Mouse (Mus musculus) adrenal gland (tissue): ENCODE results near the gene Stxbp6.

Source experiments
- intact Hi-C: fragments of 180-260 bp; cut with DNase I; formaldehyde crosslinking; loops from one replicate; pipeline ENCODE4 v1.15.1; 2025

Stxbp6 gene

DNA sequence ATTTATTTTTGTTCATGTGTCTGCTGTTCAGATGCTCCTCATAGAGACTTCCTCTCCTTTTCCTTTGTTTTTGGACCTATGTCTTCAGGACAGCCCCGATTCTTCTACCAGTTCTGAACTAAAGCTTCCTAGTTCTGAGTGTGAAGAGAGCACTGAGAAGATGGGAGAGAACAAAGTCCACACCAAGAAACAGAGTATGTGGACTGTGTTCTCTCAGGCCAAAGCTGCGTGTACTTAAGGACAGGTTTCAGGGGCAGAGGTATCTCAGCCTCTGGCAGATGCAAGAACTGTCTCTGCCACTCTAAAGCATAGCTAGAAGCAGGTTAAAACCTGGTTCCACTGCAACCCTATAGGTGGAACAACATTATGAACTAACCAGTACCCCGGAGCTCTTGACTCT lies 151.2 kb downstream of the Stxbp6 start:
- intact Hi-C loops, result no loop called here

DNA sequence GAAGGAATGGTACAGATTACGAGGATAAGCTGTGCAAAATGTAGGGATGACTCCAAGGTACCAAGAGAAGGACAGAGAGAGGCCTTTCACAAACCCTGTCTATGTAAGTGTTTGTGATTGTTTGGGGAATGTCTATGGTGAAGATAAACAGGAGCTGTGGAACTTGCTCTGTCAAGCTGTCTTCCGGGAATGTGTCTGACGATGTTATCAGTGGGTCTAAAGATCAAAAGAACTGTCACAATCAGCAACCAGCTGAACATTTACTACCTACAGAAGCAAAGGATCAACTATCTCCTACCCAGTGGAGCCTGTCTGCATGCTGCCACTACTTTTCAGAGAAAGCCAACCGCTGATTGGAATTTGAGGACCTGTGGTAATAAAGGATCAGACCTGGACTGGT lies 152.3 kb downstream of the Stxbp6 start:
- intact Hi-C loops, result no loop called here

DNA sequence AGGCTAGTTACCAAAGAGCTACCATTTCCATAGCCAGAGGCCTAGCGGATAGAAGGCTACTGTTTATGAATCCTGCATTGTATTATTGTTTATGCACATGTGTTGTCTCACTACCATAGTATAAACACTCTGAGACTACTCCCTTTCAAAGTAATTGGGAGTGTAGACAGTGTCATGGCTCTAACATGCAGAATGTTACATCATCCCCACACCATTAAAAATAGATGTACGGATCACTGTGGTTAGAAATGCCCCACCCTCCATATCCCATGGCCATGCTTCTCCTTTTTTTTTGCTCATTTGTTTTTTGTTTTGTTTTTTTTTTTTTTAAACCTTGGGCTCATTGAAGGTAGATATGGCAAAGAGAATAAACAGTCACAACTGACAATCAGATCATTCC lies 154.9 kb downstream of the Stxbp6 start:
- intact Hi-C loops, result no loop called here

DNA sequence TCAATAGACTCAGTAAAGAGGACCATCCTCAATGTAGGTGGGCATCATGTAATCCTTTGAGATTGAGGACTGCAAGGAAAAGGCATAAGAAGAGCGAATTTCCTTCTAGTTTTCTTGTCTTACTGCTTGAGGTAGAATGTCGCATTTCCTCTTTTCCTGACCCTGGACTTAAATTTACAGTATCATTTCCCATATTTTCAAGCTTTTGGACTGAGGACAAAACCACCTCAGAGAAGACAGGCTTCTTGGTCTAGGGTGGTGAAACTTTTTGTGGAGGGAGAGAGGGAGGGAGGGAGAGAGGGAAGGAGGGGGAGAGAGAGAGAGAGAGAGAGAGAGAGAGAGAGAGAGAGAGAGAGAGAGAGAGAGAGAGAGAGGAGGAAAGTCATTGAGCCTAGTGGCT lies 155.6 kb downstream of the Stxbp6 start:
- intact Hi-C loops, result no loop called here

DNA sequence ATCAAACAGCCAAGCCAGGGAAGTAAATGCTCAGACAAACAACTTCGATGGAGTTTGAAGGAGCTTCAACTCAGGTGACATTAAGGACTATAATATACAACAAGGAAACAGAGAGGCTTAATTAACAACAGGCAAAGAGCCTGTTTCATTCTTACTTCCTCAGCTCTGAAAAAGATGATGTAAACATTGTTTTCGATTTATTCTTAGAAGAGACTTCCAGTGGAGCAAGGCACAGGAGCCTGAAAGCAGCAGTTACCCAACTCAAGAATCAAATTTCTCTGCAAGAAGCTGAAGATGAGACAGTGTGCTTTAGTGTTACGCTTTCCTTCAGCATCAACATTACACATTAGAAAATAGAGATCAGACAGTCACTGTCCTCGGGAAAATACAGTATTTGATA lies 160.7 kb downstream of the Stxbp6 start:
- intact Hi-C loops, result no loop called here

DNA sequence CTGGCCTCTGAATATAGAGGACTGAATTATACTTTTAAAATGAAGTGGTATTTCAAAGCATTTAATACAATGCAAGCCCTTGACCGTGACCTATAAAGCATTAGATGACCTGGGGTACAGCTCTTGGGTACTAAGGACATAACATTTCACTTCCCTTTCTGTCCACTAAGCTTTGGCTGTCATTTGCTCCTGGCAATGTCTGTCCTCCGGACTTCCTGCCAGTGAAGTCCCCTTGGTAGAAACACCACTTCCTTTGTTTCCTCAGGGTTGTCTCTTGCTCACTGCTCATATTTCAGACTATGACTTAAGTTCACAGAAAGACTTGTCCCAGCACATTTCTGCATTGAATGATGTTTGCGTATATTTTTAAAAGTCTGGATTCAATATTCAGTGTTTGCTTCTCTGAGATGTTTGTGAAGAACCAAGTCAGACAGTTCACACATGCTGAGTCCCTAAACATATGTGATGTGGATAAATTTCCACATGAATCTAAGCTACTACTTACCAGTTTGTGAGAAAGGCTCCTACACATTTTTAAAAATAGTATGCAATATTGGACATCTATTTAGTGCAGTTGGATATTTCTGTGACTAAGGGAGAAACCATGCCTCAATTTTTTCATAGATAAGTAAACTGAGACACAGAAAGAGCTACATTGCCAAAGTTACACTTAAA lies 166.3 kb downstream of the Stxbp6 start:
- intact Hi-C loops, result no loop called here

DNA sequence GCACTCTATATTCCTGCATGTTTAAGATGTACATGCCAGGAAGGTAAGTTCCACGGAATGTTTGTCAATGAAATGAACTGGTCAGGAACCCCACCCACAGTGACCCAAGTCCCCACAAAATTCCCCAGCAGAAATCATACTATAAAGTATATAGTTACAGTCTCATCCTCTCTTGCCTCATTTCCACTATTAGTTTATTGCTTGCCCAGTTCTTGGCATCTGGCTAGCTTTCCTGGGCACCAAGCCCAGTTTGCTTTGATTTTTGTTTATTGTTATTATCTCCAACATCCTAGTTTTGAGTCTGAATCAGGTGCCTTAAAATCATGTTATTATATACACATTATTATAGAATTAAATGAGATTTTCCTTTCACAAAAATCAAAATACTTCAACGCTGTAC lies 168.5 kb downstream of the Stxbp6 start:
- intact Hi-C loops, result no loop called here

DNA sequence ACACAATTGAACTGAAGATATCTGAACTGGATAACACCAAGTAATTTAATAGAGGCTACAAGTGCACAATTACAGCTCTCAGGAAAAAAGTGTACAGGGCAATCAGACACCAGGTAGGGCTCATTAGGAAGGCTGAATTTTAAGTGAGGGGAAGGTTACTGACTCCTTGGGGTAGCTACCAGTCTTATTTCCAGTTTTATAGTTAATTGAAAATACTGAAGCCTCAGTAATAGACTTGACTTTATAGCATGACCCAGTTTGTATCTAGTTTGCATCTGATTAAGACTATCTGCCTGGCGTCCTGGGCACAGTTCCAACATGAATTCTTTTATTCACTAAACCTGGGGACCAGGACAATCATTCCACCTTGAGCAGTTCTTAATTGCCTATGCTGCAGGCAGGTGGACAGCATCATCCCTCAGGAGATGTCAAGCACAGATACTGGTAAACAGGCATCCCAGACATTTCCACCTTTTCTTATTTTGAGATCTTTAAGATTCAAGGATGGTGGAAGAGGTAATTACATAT lies 171.2 kb downstream of the Stxbp6 start:
- intact Hi-C loops, result no loop called here

DNA sequence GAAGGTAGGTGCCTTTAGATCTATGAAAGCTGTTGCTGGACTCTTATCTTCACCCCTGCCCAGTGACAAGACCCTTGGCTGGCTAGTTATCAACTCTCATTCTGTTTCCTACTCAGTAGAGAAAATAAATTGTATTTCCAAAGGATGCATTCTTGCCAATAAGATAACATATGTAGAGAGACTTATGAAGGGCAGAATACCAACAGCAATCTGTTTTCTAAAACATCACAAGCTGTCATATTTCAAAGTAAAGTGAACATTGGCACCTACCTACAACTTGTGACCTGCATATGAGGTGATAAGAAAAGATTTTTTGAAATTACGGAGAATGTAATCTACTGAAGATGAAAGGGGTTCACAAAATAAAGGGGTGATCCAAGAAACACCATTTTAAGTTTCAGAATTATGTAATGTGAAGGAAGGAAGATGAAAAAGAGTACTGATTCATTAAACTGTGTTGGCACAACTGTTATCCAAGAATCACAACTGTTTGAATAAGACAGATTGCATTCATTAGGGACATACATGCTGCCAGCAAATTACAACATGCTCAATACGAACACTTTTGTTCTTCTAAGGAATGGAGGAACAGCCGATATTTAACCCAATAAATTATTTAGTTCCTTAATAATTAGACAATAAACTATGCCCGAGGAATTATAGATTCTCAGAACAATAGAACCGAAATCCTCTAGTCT lies 175.2 kb downstream of the Stxbp6 start:
- intact Hi-C loops, result no loop called here

DNA sequence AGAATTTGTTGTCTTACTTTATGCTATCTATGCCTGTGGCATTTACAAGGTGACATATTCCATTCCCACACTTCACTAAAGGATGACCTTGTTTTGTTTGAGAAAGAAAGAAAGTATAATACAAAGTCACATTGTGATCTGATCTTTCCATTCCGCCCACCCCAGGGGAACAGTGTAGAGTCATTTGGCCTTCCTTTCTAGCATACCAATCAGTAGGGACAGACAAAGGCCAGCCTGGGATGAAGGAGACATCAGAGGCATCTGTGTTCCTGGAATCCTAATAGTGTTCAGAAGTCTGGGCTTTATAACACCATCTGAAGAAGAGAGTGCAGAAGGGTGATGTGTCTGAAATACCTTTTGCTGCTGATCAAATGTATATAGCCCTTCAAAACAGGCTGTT lies 178.0 kb downstream of the Stxbp6 start:
- intact Hi-C loops, result no loop called here

DNA sequence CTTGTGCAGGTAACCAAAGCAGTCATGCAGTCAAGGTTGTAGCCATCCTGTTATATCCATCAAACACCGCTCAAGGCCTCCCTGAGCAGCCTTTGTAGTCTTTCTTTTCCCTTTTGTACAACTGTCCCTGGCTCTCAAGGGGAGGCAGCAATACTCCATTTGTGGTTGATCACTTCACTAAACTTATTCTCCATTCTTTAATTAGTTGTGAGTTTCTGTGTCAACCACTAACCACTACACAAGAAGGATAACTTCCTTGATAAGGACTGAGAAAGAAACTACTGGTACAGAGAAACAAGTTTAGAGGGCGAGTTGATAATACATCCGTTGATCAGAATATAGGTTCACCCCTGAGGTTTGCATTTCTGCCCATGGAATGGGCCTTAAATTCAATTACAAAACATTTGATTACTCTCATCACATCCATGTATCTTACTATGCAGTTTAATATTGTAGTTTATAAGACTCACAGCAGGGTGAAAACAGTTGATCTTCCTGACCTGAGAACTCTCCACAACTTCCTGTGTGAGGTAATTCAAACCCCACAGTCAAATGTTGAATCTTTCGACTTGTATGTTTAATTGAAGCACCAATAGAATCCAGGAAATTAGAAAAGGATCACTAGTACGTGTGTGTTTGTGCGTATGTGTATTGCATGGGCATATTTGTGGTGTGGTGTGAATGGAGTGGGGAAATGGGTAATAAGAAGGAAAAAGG lies 184.7 kb downstream of the Stxbp6 start:
- intact Hi-C loops, result no loop called here

DNA sequence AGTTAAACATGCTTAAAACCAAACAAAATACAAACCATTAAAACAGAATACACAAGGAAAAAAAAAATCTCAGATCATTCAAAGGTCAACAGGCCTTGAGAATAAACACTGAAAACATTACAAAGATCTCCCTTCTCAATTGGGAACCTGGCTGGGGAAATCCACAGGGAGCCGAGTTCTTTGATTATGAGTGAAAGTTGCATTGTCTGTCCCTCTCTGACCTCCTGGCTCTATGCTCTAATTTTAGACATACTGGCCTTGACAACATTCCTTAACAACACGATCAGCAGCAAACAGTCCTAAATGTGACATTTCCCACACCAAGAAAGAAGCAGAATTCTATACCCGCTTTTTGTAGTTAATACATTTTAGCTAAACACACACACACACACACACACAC lies 187.7 kb downstream of the Stxbp6 start:
- intact Hi-C loops, result no loop called here

DNA sequence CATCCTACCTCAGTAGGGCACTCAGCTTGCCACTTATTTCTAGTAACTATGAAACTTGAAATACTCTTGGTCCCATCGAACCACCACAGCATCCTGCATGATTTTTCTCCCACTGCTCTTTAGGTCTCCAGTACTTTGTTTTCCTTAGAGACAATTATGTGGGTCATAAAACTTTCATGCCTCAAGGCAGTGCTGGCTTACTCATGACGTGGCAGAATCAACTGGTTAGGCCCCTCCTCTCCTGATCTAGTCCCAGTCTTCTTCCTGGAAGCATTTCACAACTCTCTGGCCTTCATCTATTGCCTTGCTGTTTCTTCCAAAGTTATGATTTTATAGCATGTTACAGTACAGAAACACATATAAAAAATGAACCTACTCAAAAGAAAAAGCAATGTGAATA lies 201.8 kb downstream of the Stxbp6 start:
- intact Hi-C loops, result no loop called here

DNA sequence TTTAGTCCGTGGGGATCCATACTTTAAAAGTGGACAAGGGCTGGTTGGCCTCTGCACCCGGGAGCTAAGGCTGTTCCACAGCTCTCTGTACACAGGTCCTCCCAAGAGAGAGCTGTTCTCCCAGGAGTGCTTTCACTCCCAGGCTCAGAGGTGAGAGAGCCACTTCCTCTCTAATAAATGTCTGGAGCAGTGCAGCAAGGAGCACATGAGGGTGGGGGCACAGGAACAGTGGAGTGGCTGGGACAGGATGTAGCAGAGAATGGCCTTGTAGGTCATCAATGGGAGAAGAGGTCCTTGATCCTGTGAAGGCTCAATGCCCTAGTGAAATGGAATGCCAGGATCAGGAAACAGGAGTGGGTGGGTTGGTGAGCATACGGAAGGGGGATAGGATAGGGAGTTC lies 209.1 kb downstream of the Stxbp6 start:
- intact Hi-C loops, result no loop called here

DNA sequence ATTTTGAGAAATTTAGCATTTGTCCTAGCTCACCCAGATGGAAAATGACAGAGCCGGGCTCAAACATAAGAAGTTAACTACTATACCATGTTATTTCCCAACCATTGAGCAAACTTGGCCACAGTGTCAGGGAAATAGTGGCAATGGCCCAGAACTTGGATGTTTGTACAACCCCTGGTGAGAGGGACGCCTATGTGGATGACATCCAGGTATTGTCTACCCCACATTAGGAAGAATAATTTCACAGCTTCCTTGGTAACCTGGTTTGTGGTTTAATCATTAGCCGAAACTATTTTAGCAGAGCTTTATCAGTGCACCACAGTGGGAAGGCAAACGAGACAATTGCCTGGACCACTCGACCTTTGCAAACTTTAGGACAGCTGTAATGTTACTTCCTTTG lies 215.1 kb downstream of the Stxbp6 start:
- intact Hi-C loops, result no loop called here

DNA sequence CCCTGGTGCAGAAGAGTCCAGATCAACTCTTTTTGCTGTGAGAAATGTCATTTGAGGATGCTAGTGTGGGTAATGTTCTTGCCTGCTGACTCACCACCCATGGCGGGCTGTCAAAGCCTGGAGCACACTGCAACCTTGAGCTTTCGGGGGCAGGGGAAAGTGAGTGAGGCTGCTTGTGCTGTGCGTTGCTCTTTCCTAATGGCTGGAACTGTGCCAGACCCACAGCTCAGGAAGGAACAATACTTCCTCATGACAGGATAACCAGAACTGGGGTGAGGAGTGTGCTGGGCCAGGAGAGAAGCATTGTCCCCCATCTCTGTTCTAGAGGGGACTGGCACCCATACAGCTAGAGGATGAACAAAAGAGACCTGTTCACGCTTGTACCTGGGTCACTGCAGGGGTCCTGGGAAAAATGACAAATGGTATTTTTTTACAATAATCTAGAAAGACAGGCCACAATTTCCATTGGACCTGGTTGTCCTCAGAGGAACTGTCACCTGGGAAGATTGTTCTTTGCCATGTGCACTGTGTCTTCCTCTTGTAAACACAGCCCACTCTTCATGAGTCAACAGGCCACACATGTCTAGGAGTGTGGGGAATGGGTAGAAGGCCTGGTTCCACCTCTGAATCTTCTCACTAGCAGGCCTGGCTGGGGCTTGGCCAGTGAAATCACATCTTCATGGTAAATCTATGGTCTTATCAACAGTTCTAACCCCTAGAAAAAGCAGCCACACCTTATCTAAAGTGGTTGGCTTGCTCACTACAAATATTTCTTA lies 216.2 kb downstream of the Stxbp6 start:
- intact Hi-C loops, result no loop called here

DNA sequence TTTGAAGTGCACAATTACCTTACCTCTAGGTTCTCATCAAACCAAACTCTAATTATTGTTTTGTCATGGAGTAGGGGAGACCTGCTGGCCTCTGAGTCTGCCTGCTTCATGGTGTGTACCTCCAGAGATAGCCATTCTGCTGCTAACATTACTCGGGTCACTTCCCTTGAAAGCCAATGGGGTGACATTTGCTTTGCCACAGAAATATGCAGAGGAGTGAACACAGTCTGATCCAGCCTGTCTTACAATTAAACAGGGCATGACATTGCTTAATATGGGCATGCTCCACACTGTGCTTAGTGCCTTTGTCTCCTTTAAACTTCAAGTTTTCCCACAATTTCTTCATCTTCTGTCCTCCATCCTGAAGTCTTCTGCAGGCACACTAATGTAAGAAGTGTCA lies 222.5 kb downstream of the Stxbp6 start:
- intact Hi-C loops, result no loop called here

DNA sequence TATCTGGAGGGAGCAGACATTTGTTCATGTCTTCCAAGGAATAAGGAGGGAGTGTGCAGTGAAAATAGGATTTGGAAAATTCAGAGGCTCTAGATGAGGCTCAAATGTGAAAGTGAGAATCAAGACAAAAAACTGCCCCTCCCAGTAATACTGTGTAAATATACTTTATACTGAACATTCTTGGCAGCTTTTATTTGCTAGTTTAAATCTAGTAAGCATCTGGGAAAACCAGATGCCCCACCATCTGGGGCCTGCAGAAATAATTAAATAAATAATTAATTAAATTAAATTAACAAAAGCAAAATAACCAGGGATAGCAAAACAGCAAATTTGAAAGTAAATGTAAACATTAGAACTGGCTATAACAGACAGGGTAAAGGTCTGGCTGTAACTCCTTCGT lies 224.0 kb downstream of the Stxbp6 start:
- intact Hi-C loops, result no loop called here

DNA sequence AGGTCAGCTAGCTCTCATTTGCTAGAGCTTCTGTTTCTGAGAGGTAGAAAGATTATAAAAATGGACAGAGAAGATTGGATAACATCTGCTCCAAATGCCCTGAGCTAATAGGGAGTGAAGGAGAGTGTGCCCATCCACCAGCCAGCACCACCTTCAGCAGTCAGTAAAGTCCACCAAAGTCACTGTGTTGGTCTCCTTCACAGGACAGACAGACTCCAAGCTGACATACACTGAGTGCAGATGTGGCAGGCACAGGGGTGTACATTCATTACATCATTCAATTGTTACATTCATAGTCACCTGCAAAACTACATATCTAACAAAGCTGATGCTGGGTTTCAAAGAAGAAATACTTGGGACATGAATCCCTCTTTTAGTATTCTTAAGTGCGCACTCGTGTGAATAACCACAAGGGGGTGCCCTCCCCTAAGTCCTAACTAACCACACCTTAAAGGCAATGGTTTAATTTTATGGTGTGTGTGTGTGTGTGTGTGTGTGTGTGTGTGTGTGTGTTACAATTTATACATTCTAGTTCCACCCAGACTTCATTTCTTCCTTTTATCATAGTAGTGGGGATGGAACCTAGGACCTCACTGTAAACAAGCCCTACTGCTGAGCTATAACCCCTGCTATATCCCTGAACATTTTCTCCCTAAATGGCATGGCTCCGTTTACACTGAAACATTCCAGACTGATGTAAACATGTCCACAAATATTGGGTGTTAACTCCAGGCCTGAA lies 225.9 kb downstream of the Stxbp6 start:
- intact Hi-C loops, result loop anchor here (2.0 to 5.0 kb wide), 2 partner anchors 234 to 312 kb away; no protein-coding TSS in a partner anchor

DNA sequence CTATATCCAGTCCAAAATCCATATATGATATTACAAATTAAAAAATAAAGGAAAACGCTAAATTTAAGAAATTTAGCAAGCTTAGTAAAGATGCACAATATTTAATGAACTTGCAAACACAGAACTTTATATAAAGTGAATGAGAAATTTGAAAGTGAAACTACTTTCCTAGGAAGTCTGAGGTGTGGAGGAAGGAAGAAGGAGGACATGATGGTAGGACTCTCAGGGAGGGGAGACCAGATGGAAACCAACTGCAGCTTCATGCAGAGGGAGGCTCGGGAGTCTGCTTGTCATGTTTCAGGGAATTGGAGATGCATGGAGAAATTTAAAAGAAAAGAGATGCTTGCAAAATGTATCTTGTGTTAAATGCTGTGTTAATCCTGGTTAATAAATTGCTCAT lies 233.9 kb downstream of the Stxbp6 start:
- intact Hi-C loops, result no loop called here
